Mouse (Mus musculus) thymus, adult 2 months (tissue): Measurements from ENCODE around the gene Cers3.

Source experiments
- CTCF ChIP-seq: fragments of 200-500 bp; IDR thresholded peaks from 2 replicates; pipeline ENCODE4 v1.5.1; 2012; ENCODE audit warnings: mild to moderate bottlenecking, control low read depth, low read length, moderate library complexity, borderline replicate concordance; ENCODE audit not compliant: control insufficient read depth, poor library complexity, insufficient read depth; ENCODE audit errors: extremely low read depth
- POLR2A ChIP-seq: fragments of 200-500 bp; IDR thresholded peaks from 2 replicates; pipeline ENCODE4 v1.6.1; 2012; ENCODE audit warnings: mild to moderate bottlenecking, low read length, control low read depth, moderate library complexity; ENCODE audit not compliant: control insufficient read depth, poor library complexity, insufficient read depth; ENCODE audit errors: extremely low read depth

- TF ChIP-seq POLR2A (no peak), CTCF (no peak)
Observed at GRCm38 (mm10) chr7:66729232-66729631, 14.1 kb upstream of the Cers3 start.
